Mouse (Mus musculus) NIH3T3 (cell line): ENCODE measurements around the gene Card11.

ENCODE experiments used
- DNase-seq: peaks from one replicate; pipeline ENCODE4 v3.0.0-alpha.2; 2012; ENCODE audit warnings: low read depth

The Card11 gene

GRCm38 (mm10) chr5:140992093-140993070, 8.0 kb downstream of the Card11 start:
- no peak for DNase-seq

GRCm38 (mm10) chr5:140985311-140986050, 14.9 kb downstream of the Card11 start:
- DNase-seq = no peak

- DNase-seq = no peak
These were observed 19.0 kb downstream of the Card11 start for GRCm38 (mm10) chr5:140981370-140981805.

GRCm38 (mm10) chr5:140980783-140981182, 19.6 kb downstream of the Card11 start:
- DNase-seq = no peak

- no peak for DNase-seq
These were observed 20.3 kb downstream of the Card11 start for GRCm38 (mm10) chr5:140980051-140980450.

GRCm38 (mm10) chr5:140962945-140963344, 37.4 kb downstream of the Card11 start:
- peak; percentile 28 for DNase-seq

- no peak for DNase-seq
These were observed 39.6 kb downstream of the Card11 start for GRCm38 (mm10) chr5:140960732-140961131.

- DNase-seq = peak; percentile 15
These were observed 41.2 kb downstream of the Card11 start for GRCm38 (mm10) chr5:140959160-140959559.

- peak; percentile 8 for DNase-seq
These were observed 43.3 kb downstream of the Card11 start for GRCm38 (mm10) chr5:140957106-140957505.

- DNase-seq = no peak
These were observed 44.7 kb downstream of the Card11 start for GRCm38 (mm10) chr5:140955666-140956065.

- DNase-seq = no peak
These were observed 48.6 kb downstream of the Card11 start for GRCm38 (mm10) chr5:140951801-140952200.

GRCm38 (mm10) chr5:140948009-140948408, 52.4 kb downstream of the Card11 start:
- DNase-seq = no peak

- no peak for DNase-seq
These were observed 54.3 kb downstream of the Card11 start for GRCm38 (mm10) chr5:140946034-140946433.

- DNase-seq = no peak
These were observed 55.8 kb downstream of the Card11 start for GRCm38 (mm10) chr5:140944382-140945125.

- no peak for DNase-seq
These were observed 59.4 kb downstream of the Card11 start for GRCm38 (mm10) chr5:140940923-140941491.

- DNase-seq = no peak
These were observed 60.0 kb downstream of the Card11 start for GRCm38 (mm10) chr5:140940257-140940922.

GRCm38 (mm10) chr5:140936816-140937215, 63.6 kb downstream of the Card11 start:
- DNase-seq = no peak

GRCm38 (mm10) chr5:140935848-140936247, 64.5 kb downstream of the Card11 start:
- DNase-seq = no peak

- DNase-seq = peak; percentile 16
These were observed 65.6 kb downstream of the Card11 start for GRCm38 (mm10) chr5:140934639-140935315.

- no peak for DNase-seq
These were observed 68.7 kb downstream of the Card11 start for GRCm38 (mm10) chr5:140931523-140932229.
